Mouse (Mus musculus): ENCODE measurements around the gene Prkcq. TPM values are rescaled to one million over a fixed set of nuclear protein-coding genes. Genes with fewer than 3 reads are reported as not detected.

Prkcq gene
- polyA plus RNA-seq, 1 experiment from 2014 or later, result 1.7 TPM

DNA sequence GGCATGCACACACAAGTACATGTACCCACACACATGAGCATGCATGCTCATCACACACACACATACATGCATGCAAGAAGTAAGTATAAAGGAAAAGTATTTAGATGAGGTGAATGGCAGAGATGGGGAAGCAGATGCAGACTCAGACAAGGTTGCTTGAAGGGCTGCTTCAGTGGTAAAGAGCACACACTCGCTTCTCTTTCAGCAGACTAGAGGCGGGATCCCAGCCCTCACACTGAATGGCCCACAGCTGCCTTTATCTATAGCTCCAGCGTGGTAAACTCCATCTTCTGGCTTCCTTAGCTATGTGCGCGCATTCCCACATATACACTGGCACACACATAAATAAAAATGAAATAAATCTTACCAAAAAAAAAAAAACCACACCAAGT is 53.6 kb downstream of the Prkcq start:
- Histone ChIP-seq H3K27me3 (no peaks in the 10 kb centered on the region), H3K4me1 (replicated peaks) (no peaks in the 10 kb centered on the region), H3K4me2 (no peak overlapping the region), H3K27ac (no peak overlapping the region), H3K36me3 (no peaks in the 10 kb centered on the region), H3K9me3 (no peaks in the 10 kb centered on the region), H3K9ac (replicated peaks) (no peak overlapping the region), H3K4me3 (replicated peaks) (no peak overlapping the region)
- 80% methylated on average over 5 of the region's 5 CpGs for WGBS
- no peak for ATAC-seq (ENCODE audit: insufficient number of reproducible peaks, insufficient read depth, low FRiP score, low TSS enrichment, low read depth)

- H3K27ac ChIP-seq, result no peak overlapping the region
- H3K9me3 ChIP-seq, result no peaks in the 10 kb centered on the region
- H3K4me2 ChIP-seq, result no peak overlapping the region
- no peaks in the 10 kb centered on the region for H3K4me1 ChIP-seq (replicated peaks)
- H3K36me3 ChIP-seq, result no peaks in the 10 kb centered on the region
- H3K9ac ChIP-seq (replicated peaks), result no peak overlapping the region
- H3K27me3 ChIP-seq, result no peaks in the 10 kb centered on the region
- WGBS, result 91% methylated on average over 7 of the region's 7 CpGs
- no peak for ATAC-seq (ENCODE audit: insufficient number of reproducible peaks, insufficient read depth, low FRiP score, low TSS enrichment, low read depth)
- no peak overlapping the region for H3K4me3 ChIP-seq (replicated peaks)
Measured at GRCm38 (mm10) chr2:11226555-11226954, 54.6 kb downstream of the Prkcq start.

DNA sequence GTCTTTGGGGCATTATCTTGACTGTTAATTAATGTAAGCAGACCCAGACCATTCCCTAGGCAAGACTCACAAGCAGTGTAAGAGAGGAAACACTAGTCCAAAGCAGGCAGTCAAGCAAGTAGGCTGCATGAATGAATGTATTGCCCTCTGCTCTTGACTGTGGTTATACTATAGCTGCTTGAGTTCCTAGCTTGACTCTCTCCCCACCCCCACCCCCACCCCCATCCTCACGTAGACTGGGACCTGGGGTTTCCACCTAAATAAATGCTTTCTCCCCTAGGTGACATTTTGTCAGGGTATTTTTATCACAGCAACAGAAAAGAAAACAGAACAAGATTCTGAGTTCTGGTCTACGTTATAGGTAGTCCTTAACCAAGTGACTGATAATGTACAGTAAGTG is 57.2 kb downstream of the Prkcq start:
- no peak overlapping the region for H3K9ac ChIP-seq (replicated peaks)
- no peaks in the 10 kb centered on the region for H3K4me1 ChIP-seq (replicated peaks)
- H3K9me3 ChIP-seq, result no peaks in the 10 kb centered on the region
- H3K36me3 ChIP-seq, result no peaks in the 10 kb centered on the region
- H3K4me3 ChIP-seq (replicated peaks), result no peak overlapping the region
- no peak overlapping the region for H3K4me2 ChIP-seq
- WGBS, result 70% methylated on average over 2 of the region's 2 CpGs
- ATAC-seq (ENCODE audit: insufficient number of reproducible peaks, insufficient read depth, low FRiP score, low TSS enrichment, low read depth), result no peak
- no peak overlapping the region for H3K27ac ChIP-seq
- H3K27me3 ChIP-seq, result no peaks in the 10 kb centered on the region

- Histone ChIP-seq H3K4me1 (replicated peaks) (no peaks in the 10 kb centered on the region), H3K4me2 (no peak overlapping the region), H3K4me3 (replicated peaks) (no peak overlapping the region), H3K9ac (replicated peaks) (no peak overlapping the region), H3K36me3 (no peaks in the 10 kb centered on the region), H3K27me3 (no peaks in the 10 kb centered on the region), H3K9me3 (no peaks in the 10 kb centered on the region), H3K27ac (no peak overlapping the region)
- WGBS, result 62% methylated on average over 3 of the region's 3 CpGs
- no peak for ATAC-seq (ENCODE audit: insufficient number of reproducible peaks, insufficient read depth, low FRiP score, low TSS enrichment, low read depth)
Measured at GRCm38 (mm10) chr2:11231118-11231517, 59.2 kb downstream of the Prkcq start.

- H3K36me3 ChIP-seq, result no peaks in the 10 kb centered on the region
- no peaks in the 10 kb centered on the region for H3K9me3 ChIP-seq
- no peaks in the 10 kb centered on the region for H3K4me1 ChIP-seq (replicated peaks)
- H3K27me3 ChIP-seq, result no peaks in the 10 kb centered on the region
- no peak overlapping the region for H3K4me2 ChIP-seq
- no peak overlapping the region for H3K27ac ChIP-seq
- ATAC-seq (ENCODE audit: insufficient number of reproducible peaks, insufficient read depth, low FRiP score, low TSS enrichment, low read depth), result no peak
- WGBS, result 89% methylated on average over 5 of the region's 5 CpGs
- H3K4me3 ChIP-seq (replicated peaks), result no peak overlapping the region
- no peak overlapping the region for H3K9ac ChIP-seq (replicated peaks)
Measured at GRCm38 (mm10) chr2:11231988-11232387, 60.1 kb downstream of the Prkcq start.

GRCm38 (mm10) chr2:11238254-11238653 is 66.3 kb downstream of the Prkcq start:
- Histone ChIP-seq H3K4me2 (no peak overlapping the region), H3K9ac (replicated peaks) (no peak overlapping the region), H3K4me3 (replicated peaks) (no peak overlapping the region), H3K36me3 (no peaks in the 10 kb centered on the region), H3K4me1 (replicated peaks) (no peaks in the 10 kb centered on the region), H3K9me3 (no peaks in the 10 kb centered on the region), H3K27me3 (no peaks in the 10 kb centered on the region), H3K27ac (no peak overlapping the region)
- no peak for ATAC-seq (ENCODE audit: insufficient number of reproducible peaks, insufficient read depth, low FRiP score, low TSS enrichment, low read depth)
- WGBS, result 79% methylated on average over 4 of the region's 4 CpGs

- Histone ChIP-seq H3K9me3 (no peaks in the 10 kb centered on the region), H3K27me3 (no peaks in the 10 kb centered on the region), H3K9ac (replicated peaks) (no peak overlapping the region), H3K27ac (no peak overlapping the region), H3K4me3 (replicated peaks) (no peak overlapping the region), H3K4me2 (no peak overlapping the region), H3K4me1 (replicated peaks) (no peaks in the 10 kb centered on the region), H3K36me3 (no peaks in the 10 kb centered on the region)
- no peak for ATAC-seq (ENCODE audit: insufficient number of reproducible peaks, insufficient read depth, low FRiP score, low TSS enrichment, low read depth)
Measured at GRCm38 (mm10) chr2:11239523-11239922, 67.6 kb downstream of the Prkcq start.

- no peak overlapping the region for H3K9ac ChIP-seq (replicated peaks)
- no peaks in the 10 kb centered on the region for H3K9me3 ChIP-seq
- no peak overlapping the region for H3K4me3 ChIP-seq (replicated peaks)
- WGBS, result 79% methylated on average over 7 of the region's 7 CpGs
- H3K27me3 ChIP-seq, result no peaks in the 10 kb centered on the region
- ATAC-seq (ENCODE audit: insufficient number of reproducible peaks, insufficient read depth, low FRiP score, low TSS enrichment, low read depth), result no peak
- H3K27ac ChIP-seq, result no peak overlapping the region
- no peaks in the 10 kb centered on the region for H3K4me1 ChIP-seq (replicated peaks)
- H3K36me3 ChIP-seq, result no peaks in the 10 kb centered on the region
- no peak overlapping the region for H3K4me2 ChIP-seq
Measured at GRCm38 (mm10) chr2:11245926-11246325, 74.0 kb downstream of the Prkcq start.

- Histone ChIP-seq H3K9ac (replicated peaks) (no peak overlapping the region), H3K4me1 (replicated peaks) (no peaks in the 10 kb centered on the region), H3K27me3 (no peaks in the 10 kb centered on the region), H3K4me2 (no peak overlapping the region), H3K9me3 (no peaks in the 10 kb centered on the region), H3K4me3 (replicated peaks) (no peak overlapping the region), H3K36me3 (no peaks in the 10 kb centered on the region), H3K27ac (no peak overlapping the region)
- 63% methylated on average over 8 of the region's 8 CpGs for WGBS
- no peak for ATAC-seq (ENCODE audit: insufficient number of reproducible peaks, insufficient read depth, low FRiP score, low TSS enrichment, low read depth)
Measured at GRCm38 (mm10) chr2:11253945-11254344, 82.0 kb downstream of the Prkcq start.

- ATAC-seq (ENCODE audit: insufficient number of reproducible peaks, insufficient read depth, low FRiP score, low TSS enrichment, low read depth), result no peak
- 91% methylated on average over 4 of the region's 4 CpGs for WGBS
Measured at GRCm38 (mm10) chr2:11254446-11254845, 82.5 kb downstream of the Prkcq start.

DNA sequence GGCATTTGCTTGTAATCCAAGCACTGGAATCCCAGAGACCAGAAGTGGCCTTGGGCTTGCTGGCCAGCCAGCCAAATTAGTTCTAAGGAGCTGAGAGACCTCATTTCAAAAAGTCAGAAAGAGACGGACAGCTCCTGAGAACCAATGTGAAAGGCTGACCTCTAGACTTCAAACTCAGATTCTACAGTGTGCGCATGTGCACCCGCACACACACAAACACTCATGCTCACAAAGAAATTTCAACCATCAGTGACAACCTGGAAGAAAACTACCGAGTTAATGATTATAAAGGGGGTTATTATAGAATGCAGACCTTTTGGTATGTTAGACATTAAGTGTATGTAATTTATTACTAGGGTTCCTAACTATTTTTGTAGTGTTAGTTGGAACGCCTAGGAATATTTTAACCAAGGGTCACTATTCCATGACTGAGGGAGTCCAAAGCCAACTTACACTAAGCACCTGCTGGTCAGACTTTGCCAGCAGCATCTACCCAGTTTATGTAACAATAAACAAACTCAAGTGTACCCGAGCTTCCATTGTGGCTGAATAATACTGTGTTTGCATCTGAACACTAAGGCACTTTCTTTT is 85.4 kb downstream of the Prkcq start:
- Histone ChIP-seq H3K4me2 (no peak overlapping the region), H3K27me3 (no peaks in the 10 kb centered on the region), H3K9ac (replicated peaks) (no peak overlapping the region), H3K9me3 (no peaks in the 10 kb centered on the region), H3K4me3 (replicated peaks) (no peak overlapping the region), H3K4me1 (replicated peaks) (no peaks in the 10 kb centered on the region), H3K27ac (no peak overlapping the region), H3K36me3 (no peaks in the 10 kb centered on the region)
- 83% methylated on average over 6 of the region's 6 CpGs for WGBS
- no peak for ATAC-seq (ENCODE audit: insufficient number of reproducible peaks, insufficient read depth, low FRiP score, low TSS enrichment, low read depth)

More at GRCm38 (mm10) chr2:11254446-11254845, 82.5 kb downstream of the Prkcq start:
- no peaks in the 10 kb centered on the region for H3K9me3 ChIP-seq
- H3K9ac ChIP-seq (replicated peaks), result no peak overlapping the region
- H3K27ac ChIP-seq, result no peak overlapping the region
- no peaks in the 10 kb centered on the region for H3K4me1 ChIP-seq (replicated peaks)
- no peaks in the 10 kb centered on the region for H3K36me3 ChIP-seq
- H3K4me3 ChIP-seq (replicated peaks), result no peak overlapping the region
- no peak overlapping the region for H3K4me2 ChIP-seq
- H3K27me3 ChIP-seq, result no peaks in the 10 kb centered on the region

DNA sequence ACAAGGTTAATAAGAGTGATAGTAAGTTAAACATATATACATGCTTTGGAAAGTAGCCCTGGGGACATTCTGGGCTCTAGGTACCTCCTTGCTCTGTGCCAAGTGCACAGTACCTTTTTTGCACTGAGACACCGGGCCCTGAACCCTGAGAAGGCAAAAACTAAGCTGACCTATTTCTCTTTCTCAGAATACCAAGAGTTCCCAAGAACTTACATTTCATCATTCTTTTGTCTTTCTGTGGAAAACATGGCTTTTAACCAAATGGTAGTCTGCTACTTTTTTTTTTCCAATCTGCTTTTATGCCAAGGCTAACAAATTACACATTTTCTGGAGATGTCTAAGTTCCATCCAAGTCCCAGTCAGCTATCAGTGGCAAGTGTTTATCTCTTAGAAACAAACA is 86.3 kb downstream of the Prkcq start:
- Histone ChIP-seq H3K36me3 (no peaks in the 10 kb centered on the region), H3K9me3 (no peaks in the 10 kb centered on the region), H3K9ac (replicated peaks) (no peak overlapping the region), H3K27me3 (no peaks in the 10 kb centered on the region), H3K4me1 (replicated peaks) (no peaks in the 10 kb centered on the region), H3K4me2 (no peak overlapping the region), H3K27ac (no peak overlapping the region), H3K4me3 (replicated peaks) (no peak overlapping the region)
- ATAC-seq (ENCODE audit: insufficient number of reproducible peaks, insufficient read depth, low FRiP score, low TSS enrichment, low read depth), result no peak
- 83% methylated on average over 1 of the region's 1 CpGs for WGBS
